Mouse (Mus musculus) CD8-positive naive resting alpha-beta T cell, adult 2 months (primary cell): Measurements from ENCODE around the gene Fam222b.
A peak's percentile ranks its signal among the peaks of the same experiment; 100 is the strongest.

Experiments
- DNase-seq, 2 experiments: peaks; one replicate each; pipeline ENCODE4 v3.0.0; 2022; ENCODE audit warnings: low read depth in 2 of 2, low spot score in 2 of 2

Fam222b gene

DNA sequence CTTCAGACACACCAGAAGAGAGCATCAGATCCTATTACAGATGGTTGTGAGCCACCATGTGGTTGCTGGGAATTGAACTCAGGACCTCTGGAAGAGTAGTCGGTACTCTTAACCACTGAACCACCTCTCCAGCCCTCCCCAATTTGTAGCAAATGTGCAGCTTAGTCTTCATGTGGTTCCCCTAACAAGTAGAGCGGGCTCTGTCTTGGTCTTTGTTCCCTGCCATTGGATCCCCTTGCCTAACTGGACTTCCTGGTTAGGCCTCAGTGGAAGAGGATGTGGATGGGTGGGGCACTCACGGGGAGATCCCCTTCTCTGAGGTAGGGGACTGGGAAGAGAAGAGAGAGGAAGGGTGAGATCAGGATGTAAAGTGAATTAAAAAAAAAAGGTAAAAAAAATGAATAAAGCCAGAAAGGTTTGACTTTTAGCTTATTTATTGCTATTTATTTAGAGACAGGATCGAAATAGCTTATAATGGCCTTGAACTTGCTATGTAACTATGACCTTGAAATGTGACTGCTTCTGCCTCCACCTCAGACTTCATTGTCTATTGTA, 7.5 kb upstream of the Fam222b start:
- DNase-seq = no peak

DNA sequence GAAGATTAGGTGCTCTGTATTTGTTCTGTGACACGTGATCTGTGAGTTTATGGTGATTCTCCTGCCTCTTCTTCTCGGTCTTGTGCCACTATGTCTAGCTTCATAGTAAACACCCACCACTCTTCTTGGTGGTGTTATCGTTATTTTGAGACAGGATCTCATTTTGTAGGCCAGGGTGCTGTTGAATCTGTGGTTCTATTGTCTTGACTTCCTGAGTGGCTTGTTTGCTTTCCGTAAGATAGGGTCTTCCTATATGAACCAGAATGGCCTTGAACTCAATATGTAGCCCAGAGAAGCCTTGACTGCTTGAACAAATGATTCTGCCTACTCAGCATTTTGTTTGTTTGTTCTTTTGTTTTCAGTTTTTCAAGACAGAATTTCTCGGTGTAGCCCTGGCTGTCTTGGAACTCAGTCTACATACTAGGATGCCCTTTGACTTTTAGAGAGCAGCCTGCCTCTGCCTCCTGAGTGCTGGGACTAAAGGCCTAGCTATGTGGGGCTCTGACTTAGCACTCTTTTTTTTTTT, 6.6 kb upstream of the Fam222b start:
- DNase-seq = no peak

DNA sequence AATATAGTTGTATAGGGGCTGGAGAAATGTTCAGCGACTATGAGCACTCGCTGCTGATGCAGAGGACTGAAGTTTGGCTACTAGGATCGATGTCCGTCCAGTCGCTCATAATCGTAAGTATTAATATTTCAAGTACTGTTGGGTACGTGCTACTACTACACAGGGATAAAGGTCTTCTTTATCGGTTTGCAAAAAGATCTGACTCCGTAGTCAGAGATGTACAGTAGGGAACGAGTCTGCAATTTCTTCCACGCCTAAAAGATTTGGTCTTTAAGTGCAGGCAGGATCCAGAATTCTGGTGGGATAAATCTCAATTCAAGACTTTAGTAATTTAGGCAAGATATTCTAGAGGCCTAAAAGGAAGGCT, 340 bp upstream of the Fam222b start:
- DNase-seq = no peak

DNA sequence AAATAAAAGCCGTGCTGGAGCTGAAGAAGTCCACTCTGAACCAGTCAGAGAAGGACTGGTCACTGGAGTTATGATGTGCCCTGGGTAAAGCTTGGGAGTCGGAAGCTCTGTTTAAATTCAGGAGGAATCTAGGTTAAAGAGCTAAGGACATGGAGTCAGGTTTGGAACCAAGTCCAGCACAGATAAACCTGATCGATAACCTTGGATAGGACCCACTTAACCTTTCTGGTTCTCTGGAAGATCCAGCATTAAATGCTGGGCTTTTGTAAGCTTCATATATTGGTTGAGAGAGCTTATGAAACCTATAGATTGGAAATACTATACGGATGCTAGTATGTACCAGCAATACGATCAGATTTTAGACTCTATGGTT, 670 bp downstream of the Fam222b start:
- no peak for DNase-seq

- DNase-seq = no peak
Observed at GRCm38 (mm10) chr11:78097077-78097476, 2.6 kb downstream of the Fam222b start.

GRCm38 (mm10) chr11:78100746-78101145, 6.3 kb downstream of the Fam222b start:
- no peak for DNase-seq

- no peak for DNase-seq
Observed at GRCm38 (mm10) chr11:78102142-78102541, 7.7 kb downstream of the Fam222b start.

- DNase-seq = peak in 1 of 2 experiments; percentile 15
Observed at GRCm38 (mm10) chr11:78102958-78103747, 8.7 kb downstream of the Fam222b start.

- no peak for DNase-seq
Observed at GRCm38 (mm10) chr11:78104501-78104900, 10.0 kb downstream of the Fam222b start.

DNA sequence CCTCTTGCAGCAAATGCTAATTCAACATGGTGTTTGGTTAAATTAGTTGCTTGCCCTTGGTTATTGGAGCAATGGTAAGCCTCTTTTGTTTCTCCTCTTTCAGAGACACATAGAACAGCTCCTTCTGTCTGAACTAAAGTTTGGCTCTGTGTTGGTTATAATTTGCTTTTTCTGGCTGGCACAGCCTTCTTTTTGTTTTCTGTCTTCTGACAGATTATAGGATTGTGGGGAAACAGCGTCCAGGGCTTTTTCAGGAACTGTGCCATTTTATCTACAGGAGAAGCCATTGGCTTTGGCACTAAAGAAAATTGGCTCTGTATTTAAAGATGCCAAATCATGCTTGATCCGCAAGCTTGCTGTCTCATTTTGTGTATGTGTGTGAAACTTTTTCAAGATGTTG, 19.2 kb downstream of the Fam222b start:
- DNase-seq = no peak

DNA sequence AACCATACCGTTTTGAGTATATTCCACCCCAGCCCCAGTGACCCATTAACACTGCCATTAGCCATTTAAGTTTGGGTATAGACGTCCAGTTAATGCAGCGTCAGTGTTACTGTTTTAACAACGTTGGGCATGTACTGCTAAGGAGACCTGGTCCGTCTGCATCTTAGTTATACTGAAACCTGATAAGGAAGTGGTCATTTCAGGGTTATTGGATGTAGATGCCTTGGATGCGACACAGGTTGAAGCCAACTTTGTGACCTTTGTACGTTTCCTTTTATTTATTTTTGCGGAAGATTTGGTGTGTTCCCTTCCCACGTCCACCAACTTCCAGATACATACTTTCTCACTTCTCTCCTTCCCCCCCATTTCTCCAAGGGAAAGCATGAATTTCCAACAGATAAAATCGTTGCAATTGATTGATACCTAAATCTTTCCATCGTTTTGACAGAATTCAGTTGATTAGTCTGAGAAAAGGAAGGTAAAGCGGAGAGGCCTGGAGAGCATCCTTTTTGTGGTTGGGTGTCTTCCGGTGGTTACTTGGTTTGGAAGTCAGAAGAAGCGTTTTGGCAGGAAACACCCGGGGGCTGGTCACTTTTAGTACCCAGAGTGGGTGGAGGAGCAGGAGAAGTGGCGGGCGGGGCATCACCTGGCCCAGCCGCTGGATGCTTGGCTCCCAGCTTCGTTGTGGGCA, 20.4 kb downstream of the Fam222b start:
- no peak for DNase-seq

DNA sequence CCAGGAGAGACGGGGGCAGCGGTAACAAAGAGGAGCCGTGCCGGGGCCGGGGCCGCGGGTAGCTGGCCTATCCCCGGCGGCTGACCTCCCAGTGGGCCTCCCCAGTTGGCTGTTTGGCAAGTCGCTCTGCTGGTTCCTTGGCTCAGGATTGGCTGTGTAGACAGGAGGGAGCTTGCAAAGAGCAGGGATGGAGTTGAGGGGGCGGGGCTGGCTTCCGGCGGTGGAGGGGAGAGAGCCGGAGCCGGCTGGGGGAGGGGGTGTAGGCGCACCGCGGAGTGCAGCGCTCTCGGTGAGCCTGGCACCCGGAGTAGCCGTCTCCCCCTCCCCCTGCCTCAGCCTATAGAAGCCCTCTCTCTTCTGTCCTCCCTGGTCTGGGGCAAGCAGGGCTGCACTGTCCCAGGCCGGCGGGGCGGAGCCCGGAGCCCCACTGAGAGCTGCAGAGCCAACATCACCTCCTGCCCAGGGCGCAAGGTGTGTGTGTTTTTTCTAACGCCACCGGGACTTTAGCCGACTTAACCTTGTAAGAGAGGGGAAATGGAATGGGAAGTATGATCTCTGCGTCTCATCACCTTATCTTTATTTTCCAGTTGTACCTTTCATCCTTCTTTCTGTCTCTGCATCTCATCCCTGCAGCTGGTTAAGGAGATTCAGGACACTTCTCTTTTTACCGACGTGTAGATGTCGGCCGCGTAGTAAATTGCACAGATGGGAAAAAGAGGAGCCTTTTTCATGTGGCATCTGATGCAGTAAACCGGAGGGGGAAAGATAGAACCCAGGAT, 21.1 kb downstream of the Fam222b start:
- peak; percentile 6 to 39 for DNase-seq

- DNase-seq = no peak
Observed at GRCm38 (mm10) chr11:78116146-78116410, 21.6 kb downstream of the Fam222b start.

GRCm38 (mm10) chr11:78118467-78118866, 24.0 kb downstream of the Fam222b start:
- DNase-seq = no peak

DNA sequence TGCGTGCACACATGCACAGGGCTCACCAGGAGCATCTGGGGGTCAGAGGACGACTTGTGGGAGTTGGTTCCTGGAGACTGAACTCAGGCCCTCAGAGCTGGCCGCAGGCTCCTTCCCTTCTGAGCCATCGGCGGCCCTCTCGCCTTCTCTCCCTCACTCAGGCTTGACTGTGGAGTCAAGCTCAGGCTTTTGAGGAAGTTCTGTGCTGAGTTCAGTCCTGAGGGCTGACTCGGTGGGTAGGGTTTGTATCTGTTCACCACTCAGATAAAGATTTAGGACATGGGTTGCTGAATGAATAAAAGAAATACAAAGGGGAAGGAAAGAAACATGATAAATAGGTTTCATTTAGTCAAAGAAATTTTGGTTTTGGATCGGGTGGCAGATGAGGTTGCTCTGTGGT, 25.4 kb downstream of the Fam222b start:
- no peak for DNase-seq

DNA sequence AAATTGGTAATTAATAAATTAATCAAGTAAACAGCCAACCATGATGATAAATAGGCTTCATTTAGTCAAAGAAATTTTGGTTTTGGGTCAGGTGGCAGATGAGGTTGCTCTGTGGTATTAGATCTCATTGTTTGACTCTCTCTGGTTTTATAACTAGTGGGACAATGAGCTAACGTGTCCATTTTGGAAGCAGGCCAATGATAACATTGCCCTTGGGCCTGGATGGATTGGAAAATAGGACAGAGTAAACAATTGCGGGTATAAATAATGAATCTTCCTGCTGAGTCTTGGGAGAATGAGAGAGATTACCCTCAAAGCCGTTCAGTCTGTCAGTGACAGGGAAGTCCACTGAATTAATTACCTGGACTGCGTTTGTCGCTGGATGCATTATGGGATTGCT, 26.7 kb downstream of the Fam222b start:
- no peak for DNase-seq

DNA sequence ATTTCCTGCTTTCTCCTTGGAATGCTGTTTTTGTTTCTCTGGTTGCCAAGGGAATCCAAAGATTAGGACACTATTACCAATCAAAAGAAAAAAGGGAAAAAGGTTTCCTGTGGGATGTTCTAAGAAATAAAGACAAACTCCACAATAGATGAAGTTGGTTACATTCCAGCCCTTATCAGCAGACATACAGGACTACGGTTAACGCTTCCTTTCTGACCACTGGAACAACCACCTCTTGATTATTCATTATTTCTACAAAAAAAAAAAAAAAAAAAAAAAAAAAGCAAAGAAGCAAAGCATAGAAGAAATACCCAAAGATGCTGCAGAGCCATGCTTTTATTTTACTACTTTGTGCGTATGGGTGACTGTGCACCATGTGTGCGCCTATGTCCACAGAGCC, 28.4 kb downstream of the Fam222b start:
- no peak for DNase-seq

- DNase-seq = no peak
Observed at GRCm38 (mm10) chr11:78123782-78124181, 29.3 kb downstream of the Fam222b start.

GRCm38 (mm10) chr11:78125691-78126090, 31.2 kb downstream of the Fam222b start:
- DNase-seq = no peak

DNA sequence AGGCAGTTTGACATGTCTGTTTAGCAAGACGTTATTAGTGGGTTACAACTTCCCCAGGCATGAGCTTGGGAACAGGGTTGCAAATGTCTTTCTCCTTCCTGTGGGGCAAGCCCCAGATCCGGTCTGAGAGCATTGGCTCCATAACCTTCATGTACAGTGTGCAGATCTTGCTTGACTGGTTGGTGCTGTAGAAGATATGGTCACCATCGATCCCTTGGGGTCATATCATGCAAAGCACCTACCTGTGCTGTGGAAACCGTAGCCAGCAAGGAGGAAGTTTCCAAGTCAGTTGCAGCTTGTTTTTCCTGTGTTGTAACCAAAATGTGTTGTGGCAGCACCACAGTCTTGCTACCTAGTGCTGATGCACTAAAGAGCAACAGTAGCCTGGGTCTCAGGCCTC, 32.3 kb downstream of the Fam222b start:
- no peak for DNase-seq

GRCm38 (mm10) chr11:78129458-78129857, 35.0 kb downstream of the Fam222b start:
- no peak for DNase-seq

- no peak for DNase-seq
Observed at GRCm38 (mm10) chr11:78133915-78134314, 39.5 kb downstream of the Fam222b start.
